ENCODE assay signal across 19 mouse cellular contexts in the genomic region with DNA sequence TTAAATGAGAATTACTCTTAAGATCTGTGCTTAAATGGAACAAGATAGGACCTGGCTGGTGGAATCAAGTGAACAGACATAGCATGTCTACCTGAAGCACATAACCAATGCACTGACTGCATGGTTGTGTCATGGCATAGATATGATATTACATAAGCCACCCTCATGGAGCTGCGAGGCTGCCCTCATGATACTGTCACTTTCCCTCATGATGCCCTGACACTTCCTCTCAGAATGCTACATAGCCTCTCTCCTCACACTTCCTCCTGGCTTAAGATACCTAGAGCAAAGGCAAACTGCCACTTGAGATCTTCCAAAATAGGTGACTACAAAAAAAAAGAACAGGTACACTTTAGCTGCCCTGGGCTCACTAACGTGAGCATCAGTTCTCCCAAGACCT.
A peak's percentile ranks its signal among the peaks of the same experiment; 100 is the strongest.
DNase-seq lines count a peak whose midpoint lies in the region; ATAC-seq and TF ChIP-seq lines count a peak whose summit lies in the region.
"Had no signal": no experiment of that assay in that cellular context is flagged by ENCODE, and none has a peak within 500 bp of the region (broad histone marks: within the 10 kb centered on the region; RNA-seq: fewer than 3 reads in every experiment).

No protein-coding gene starts in this region.

- TF ChIP-seq CTCF in MEL (IDR thresholded peaks at IDR 0.05 in 2 of 3, conservative IDR thresholded peaks at IDR 0.05 in 1 of 3; ENCODE audit: control insufficient read depth in 1 of 3, insufficient read depth in 1 of 3, low read depth in 2 of 3, low read length in 3 of 3, poor library complexity in 1 of 3, severe bottlenecking in 1 of 3), result no peak
- TF ChIP-seq CTCF in forebrain, postnatal 0 days (IDR thresholded peaks at IDR 0.05; ENCODE audit: low read depth), result no peak

- no peak overlapping the region for H3K4me2 ChIP-seq in forebrain, postnatal 0 days (ENCODE audit: low read depth)
- H3K4me2 ChIP-seq: embryonic facial prominence, embryonic 12.5 days; forebrain, embryonic 13.5 days; forebrain, embryonic 15.5 days had no signal

- H3K27ac ChIP-seq in MEL (ENCODE audit: control insufficient read depth, low read depth, low read length), result no peak overlapping the region
- H3K27ac ChIP-seq in forebrain, postnatal 0 days (ENCODE audit: low read depth, low read length), result no peak overlapping the region
- H3K27ac ChIP-seq: embryonic facial prominence, embryonic 10.5 days; embryonic facial prominence, embryonic 12.5 days; forebrain, embryonic 13.5 days; forebrain, embryonic 15.5 days had no signal

- H3K4me1 ChIP-seq in MEL (ENCODE audit: control insufficient read depth in 1 of 2, insufficient read depth in 2 of 2, low read length in 2 of 2), result no peaks in the 10 kb centered on the region
- H3K4me1 ChIP-seq in forebrain, postnatal 0 days (ENCODE audit: insufficient read depth), result no peaks in the 10 kb centered on the region
- H3K4me1 ChIP-seq: embryonic facial prominence, embryonic 10.5 days; embryonic facial prominence, embryonic 12.5 days; forebrain, embryonic 15.5 days had no signal

- H3K79me2 ChIP-seq in MEL (ENCODE audit: control insufficient read depth, insufficient read depth, low read length, poor library complexity), result no peaks in the 10 kb centered on the region

- no peak for TF ChIP-seq POLR2A in MEL (IDR thresholded peaks at IDR 0.05; ENCODE audit: control insufficient read depth in 1 of 2, insufficient read depth in 1 of 2, low read depth in 1 of 2, low read length in 2 of 2, poor library complexity in 1 of 2)

- H3K27me3 ChIP-seq in MEL (ENCODE audit: control insufficient read depth in 1 of 2, insufficient read depth in 2 of 2, low read length in 2 of 2), result no peaks in the 10 kb centered on the region; a peak in 2 of 4 replicates
- no peaks in the 10 kb centered on the region for H3K27me3 ChIP-seq in forebrain, postnatal 0 days (ENCODE audit: insufficient read depth, low read length)
- H3K27me3 ChIP-seq: embryonic facial prominence, embryonic 12.5 days; forebrain, embryonic 13.5 days; forebrain, embryonic 15.5 days had no signal

- H3K9ac ChIP-seq in MEL (ENCODE audit: control insufficient read depth, low read depth, low read length, poor library complexity, severe bottlenecking), result no peak overlapping the region
- H3K9ac ChIP-seq in forebrain, postnatal 0 days, result no peak overlapping the region
- H3K9ac ChIP-seq: embryonic facial prominence, embryonic 12.5 days; forebrain, embryonic 13.5 days; forebrain, embryonic 15.5 days had no signal

- 89% methylated on average over 2 of the region's 2 CpGs for WGBS in forebrain, postnatal 0 days

- H3K36me3 ChIP-seq in MEL (ENCODE audit: control insufficient read depth in 1 of 2, insufficient read depth in 2 of 2, low read length in 2 of 2), result no peaks in the 10 kb centered on the region
- no peaks in the 10 kb centered on the region for H3K36me3 ChIP-seq in forebrain, postnatal 0 days (ENCODE audit: insufficient read depth)
- H3K36me3 ChIP-seq: embryonic facial prominence, embryonic 10.5 days; embryonic facial prominence, embryonic 12.5 days; forebrain, embryonic 15.5 days had no signal

- TF ChIP-seq RAD21 in MEL (IDR thresholded peaks at IDR 0.05; ENCODE audit: low read depth, low read length), result no peak

- peak; percentile 74 for ATAC-seq in granulocyte monocyte progenitor cell, adult 5-6 weeks (replicated peaks; ENCODE audit: poor library complexity, severe bottlenecking)
- ATAC-seq in megakaryocyte progenitor cell, adult 5-6 weeks (replicated peaks; ENCODE audit: poor library complexity), result peak; percentile 61
- ATAC-seq in forebrain, postnatal 0 days, result no peak
- ATAC-seq in frontal cortex, adult (ENCODE audit: low TSS enrichment), result no peak
- ATAC-seq: activated CD4-positive, CD25-positive, alpha-beta regulatory T cell, adult 4 months; forebrain, embryonic 13.5 days; forebrain, embryonic 15.5 days; Patski had no signal

- no peaks in the 10 kb centered on the region for H3K9me3 ChIP-seq in MEL (replicated peaks; ENCODE audit: insufficient read depth, low read length)
- H3K9me3 ChIP-seq in forebrain, postnatal 0 days (ENCODE audit: low read length), result no peaks in the 10 kb centered on the region
- H3K9me3 ChIP-seq: embryonic facial prominence, embryonic 10.5 days; embryonic facial prominence, embryonic 12.5 days; forebrain, embryonic 13.5 days; forebrain, embryonic 15.5 days had no signal

- TF ChIP-seq EP300 in MEL (IDR thresholded peaks at IDR 0.05; ENCODE audit: low read depth in 1 of 2, low read length in 2 of 2), result no peak

- no peak overlapping the region for H3K4me3 ChIP-seq in MEL (ENCODE audit: control insufficient read depth in 1 of 2, insufficient read depth in 1 of 2, low read depth in 2 of 2, low read length in 2 of 2)
- no peak overlapping the region for H3K4me3 ChIP-seq in forebrain, postnatal 0 days (ENCODE audit: low read depth, low read length)
- H3K4me3 ChIP-seq: embryonic facial prominence, embryonic 10.5 days; embryonic facial prominence, embryonic 12.5 days; forebrain, embryonic 13.5 days; forebrain, embryonic 15.5 days had no signal

- DNase-seq in MEL (ENCODE audit: low read depth, low spot score), result no peak
- DNase-seq in forebrain, postnatal 0 days, result no peak
- DNase-seq: adrenal gland, adult 8-10 months; adrenal gland, postnatal 14 days; adrenal gland, postnatal 36 days; cerebellum, adult 11-12 months; cerebellum, adult 2 months; cerebellum, adult 9-10 months; cerebellum, postnatal 10 days; cerebellum, postnatal 25 days had no signal

TF ChIP-seq in MEL, 35 proteins besides CTCF, POLR2A, EP300 and RAD21:
- TF ChIP-seq MEF2A (IDR thresholded peaks at IDR 0.05; ENCODE audit: extremely low read depth, insufficient replicate concordance, low read depth, low read length, poor library complexity, severe bottlenecking) (no peak), TAL1 (IDR thresholded peaks at IDR 0.05; ENCODE audit: low read length) (0 out of 2 replicates have a peak, but pooled peaks have one; percentile 5), HCFC1 (IDR thresholded peaks at IDR 0.05; ENCODE audit: low read depth, low read length) (no peak), POLR2AphosphoS2 (IDR thresholded peaks at IDR 0.05; ENCODE audit: low read length) (no peak), ZNF384 (IDR thresholded peaks at IDR 0.05; ENCODE audit: low read depth, low read length) (no peak), SMC3 (IDR thresholded peaks at IDR 0.05; ENCODE audit: low read depth, low read length) (no peak), ETS1 (IDR thresholded peaks at IDR 0.05; ENCODE audit: low read depth, low read length) (no peak)

Comparison
In these comparisons a context has a peak if more than half of its experiments do, and no peak if none do; other contexts are left out.
1. ATAC-seq: peak in granulocyte monocyte progenitor cell, adult 5-6 weeks (single experiment) and megakaryocyte progenitor cell, adult 5-6 weeks (single experiment); none in forebrain, postnatal 0 days (single experiment) and frontal cortex, adult (single experiment).